Mouse (Mus musculus) bone marrow macrophage, adult 2 months (primary cell): ENCODE results near the gene Wdr41.

ENCODE experiments used
- CTCF ChIP-seq: IDR thresholded peaks from 2 replicates; pipeline ENCODE4 v1.5.1; 2012; ENCODE audit warnings: low read depth, mild to moderate bottlenecking, low read length, moderate library complexity
- POLR2A ChIP-seq: IDR thresholded peaks from 2 replicates; pipeline ENCODE4 v1.6.1; 2012; ENCODE audit warnings: mild to moderate bottlenecking, low read depth, low read length, borderline replicate concordance

DNA sequence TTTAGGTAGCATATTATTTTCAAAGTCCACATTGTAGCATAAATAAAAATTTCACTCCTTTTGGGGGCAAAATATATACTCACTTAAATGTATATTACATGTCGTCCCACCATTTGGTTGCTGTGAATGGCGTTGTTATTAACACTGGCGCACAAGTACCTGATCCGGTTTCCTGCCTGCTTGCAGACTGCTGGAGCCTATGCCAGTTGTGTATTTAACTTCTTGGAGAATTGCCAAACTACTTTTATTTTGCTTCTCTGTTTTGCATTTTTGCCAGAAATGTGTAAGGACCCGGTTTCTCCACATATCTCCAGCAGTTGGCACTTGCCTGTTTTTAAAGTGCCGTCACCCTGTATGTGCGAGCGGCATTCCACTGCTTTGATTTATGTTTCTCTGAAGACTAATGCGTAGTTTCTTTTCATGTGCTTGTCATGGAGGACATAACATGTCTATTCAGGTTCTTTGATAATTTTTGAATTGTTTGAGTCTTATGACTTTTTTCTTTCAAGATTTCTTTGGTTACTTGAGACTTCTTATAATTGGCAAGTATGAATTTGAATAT, 6.1 kb upstream of the Wdr41 start:
- TF ChIP-seq POLR2A (no peak), CTCF (no peak)
